Mouse (Mus musculus): Measurements from ENCODE around the gene Sorbs1. TPM values are rescaled to one million over a fixed set of nuclear protein-coding genes. Genes with fewer than 3 reads are reported as not detected.
A peak's percentile ranks its signal among the peaks of the same experiment; 100 is the strongest.

Gene Sorbs1
- polyA plus RNA-seq, 1 experiment from 2014 or later, result 45.0 TPM

DNA sequence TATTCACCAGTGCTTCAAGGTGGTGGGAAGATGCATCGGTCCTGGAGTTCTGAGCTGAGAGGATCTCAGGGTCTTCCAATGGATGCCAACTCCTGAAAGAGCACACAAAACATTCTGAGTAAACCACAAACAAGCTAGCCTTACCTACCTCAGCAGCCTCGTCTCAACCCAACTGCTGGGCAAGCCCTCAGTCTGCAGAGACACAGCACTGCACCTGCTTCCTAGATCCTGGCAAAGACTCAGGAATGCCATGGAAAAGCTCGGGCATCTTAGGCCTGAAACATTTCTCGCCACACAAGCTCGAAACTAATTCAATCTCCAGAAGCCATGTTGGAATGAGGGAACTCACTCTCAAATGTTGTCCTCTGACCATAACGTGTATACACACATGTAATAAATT is 62.3 kb downstream of the Sorbs1 start:
- H3K27me3 ChIP-seq (replicated peaks; ENCODE audit: control insufficient read depth, insufficient read depth, low read length), result no peaks in the 10 kb centered on the region
- H3K9ac ChIP-seq (ENCODE audit: low read depth, low read length), result no peak overlapping the region
- no peak for ATAC-seq (replicated peaks; ENCODE audit: low FRiP score)
- no peaks in the 10 kb centered on the region for H3K9me3 ChIP-seq (ENCODE audit: control insufficient read depth, low read length)
- no peak overlapping the region for H3K4me3 ChIP-seq (ENCODE audit: low read depth, low read length)
- H3K36me3 ChIP-seq (ENCODE audit: control insufficient read depth, insufficient read depth, low read length), result peaks cover 3% of the 10 kb centered on the region; the same call in 1 of the 2 replicates
- WGBS, result 86% methylated on average over 6 of the region's 6 CpGs
- no peak overlapping the region for H3K27ac ChIP-seq (ENCODE audit: low read depth, low read length)
- H3K4me2 ChIP-seq, result no peak overlapping the region
- no peaks in the 10 kb centered on the region for H3K4me1 ChIP-seq (replicated peaks; ENCODE audit: control insufficient read depth, insufficient read depth, low read length)
- no peak for DNase-seq (ENCODE audit: low spot score)

DNA sequence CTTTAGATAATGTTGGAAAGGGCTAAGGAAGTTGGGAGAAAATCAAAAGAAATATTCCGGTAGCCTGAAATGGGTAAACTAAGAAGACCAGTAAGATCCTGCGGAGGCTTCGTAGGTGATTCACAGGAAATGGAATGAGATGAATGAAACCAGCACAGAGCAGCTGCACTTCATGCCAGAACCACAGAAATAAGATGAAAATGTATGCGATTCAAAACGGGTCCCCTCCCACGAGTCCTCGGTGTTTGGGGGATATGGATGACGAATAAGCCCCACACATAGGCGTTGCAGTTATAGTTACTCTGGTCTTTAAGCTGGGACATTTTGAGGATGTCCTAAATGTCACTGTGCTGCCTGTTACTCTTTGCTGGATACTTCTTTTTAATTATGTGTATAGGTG is 67.1 kb downstream of the Sorbs1 start:
- Histone ChIP-seq H3K4me1 (replicated peaks; ENCODE audit: control insufficient read depth, insufficient read depth, low read length) (peaks cover 12% of the 10 kb centered on the region), H3K27ac (ENCODE audit: low read depth, low read length) (no peak overlapping the region), H3K9me3 (ENCODE audit: control insufficient read depth, low read length) (no peaks in the 10 kb centered on the region), H3K36me3 (ENCODE audit: control insufficient read depth, insufficient read depth, low read length) (no peaks in the 10 kb centered on the region; the same call in 1 of the 2 replicates), H3K9ac (ENCODE audit: low read depth, low read length) (no peak overlapping the region), H3K4me3 (ENCODE audit: low read depth, low read length) (no peak overlapping the region), H3K27me3 (replicated peaks; ENCODE audit: control insufficient read depth, insufficient read depth, low read length) (no peaks in the 10 kb centered on the region), H3K4me2 (no peak overlapping the region)
- DNase-seq (ENCODE audit: low spot score) (no peak), ATAC-seq (replicated peaks; ENCODE audit: low FRiP score) (no peak)
- WGBS, result 91% methylated on average over 9 of the region's 9 CpGs

DNA sequence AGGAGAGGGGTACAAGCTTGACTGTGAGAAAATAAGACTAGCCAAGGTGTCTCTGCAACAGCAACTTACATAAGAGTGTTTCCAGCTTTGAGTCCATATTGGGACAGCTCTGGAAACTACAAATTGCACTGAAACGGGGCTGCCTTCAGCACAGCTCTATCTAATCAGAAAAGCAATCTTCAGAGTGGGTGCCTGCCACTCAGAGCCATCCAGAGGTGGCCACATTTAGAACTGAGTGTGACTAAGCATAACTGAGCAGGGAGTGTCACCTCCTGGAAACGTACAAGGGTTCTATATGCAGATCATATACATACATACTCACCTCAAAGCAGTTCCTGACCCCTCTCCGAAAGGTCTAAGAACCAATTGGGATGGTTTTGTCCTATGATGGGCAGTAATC is 71.2 kb downstream of the Sorbs1 start:
- DNase-seq (ENCODE audit: low spot score), result no peak
- no peaks in the 10 kb centered on the region; the same call in 1 of the 2 replicates for H3K36me3 ChIP-seq (ENCODE audit: control insufficient read depth, insufficient read depth, low read length)
- peaks cover 19% of the 10 kb centered on the region for H3K4me1 ChIP-seq (replicated peaks; ENCODE audit: control insufficient read depth, insufficient read depth, low read length)
- H3K4me3 ChIP-seq (ENCODE audit: low read depth, low read length), result no peak overlapping the region
- H3K27ac ChIP-seq (ENCODE audit: low read depth, low read length), result no peak overlapping the region
- H3K4me2 ChIP-seq, result peak overlapping the region; percentile 23; the same call in 1 of the 2 replicates
- WGBS, result 51% methylated on average over 3 of the region's 3 CpGs
- H3K9me3 ChIP-seq (ENCODE audit: control insufficient read depth, low read length), result no peaks in the 10 kb centered on the region
- H3K27me3 ChIP-seq (replicated peaks; ENCODE audit: control insufficient read depth, insufficient read depth, low read length), result no peaks in the 10 kb centered on the region
- H3K9ac ChIP-seq (ENCODE audit: low read depth, low read length), result no peak overlapping the region
- ATAC-seq (replicated peaks; ENCODE audit: low FRiP score), result peak; percentile 86

DNA sequence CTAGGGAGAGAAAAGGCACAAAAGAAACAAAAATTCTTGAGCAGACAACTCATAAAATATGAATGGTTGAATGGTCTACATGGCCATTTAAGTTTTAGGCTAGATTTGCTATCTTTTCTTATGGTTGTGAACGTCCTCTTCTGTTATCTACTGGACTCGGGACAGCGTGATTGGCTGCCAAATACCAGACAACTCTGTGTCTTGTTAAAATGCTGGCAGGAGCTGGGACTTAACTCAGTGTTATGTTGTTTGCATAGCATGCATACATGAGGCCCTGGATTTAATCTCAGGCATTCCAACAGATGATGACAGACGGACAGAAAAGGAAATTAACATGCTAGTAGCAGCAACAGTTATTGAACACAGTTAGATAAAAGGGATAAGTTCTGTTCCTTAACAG is 72.6 kb downstream of the Sorbs1 start:
- no peaks in the 10 kb centered on the region; the same call in 1 of the 2 replicates for H3K36me3 ChIP-seq (ENCODE audit: control insufficient read depth, insufficient read depth, low read length)
- H3K4me1 ChIP-seq (replicated peaks; ENCODE audit: control insufficient read depth, insufficient read depth, low read length), result peaks cover 23% of the 10 kb centered on the region
- WGBS, result 60% methylated on average over 4 of the region's 4 CpGs
- no peak overlapping the region for H3K9ac ChIP-seq (ENCODE audit: low read depth, low read length)
- no peak overlapping the region for H3K4me3 ChIP-seq (ENCODE audit: low read depth, low read length)
- H3K27ac ChIP-seq (ENCODE audit: low read depth, low read length), result no peak overlapping the region
- no peak overlapping the region for H3K4me2 ChIP-seq
- no peaks in the 10 kb centered on the region for H3K9me3 ChIP-seq (ENCODE audit: control insufficient read depth, low read length)
- ATAC-seq (replicated peaks; ENCODE audit: low FRiP score), result no peak
- no peak for DNase-seq (ENCODE audit: low spot score)
- H3K27me3 ChIP-seq (replicated peaks; ENCODE audit: control insufficient read depth, insufficient read depth, low read length), result no peaks in the 10 kb centered on the region

DNA sequence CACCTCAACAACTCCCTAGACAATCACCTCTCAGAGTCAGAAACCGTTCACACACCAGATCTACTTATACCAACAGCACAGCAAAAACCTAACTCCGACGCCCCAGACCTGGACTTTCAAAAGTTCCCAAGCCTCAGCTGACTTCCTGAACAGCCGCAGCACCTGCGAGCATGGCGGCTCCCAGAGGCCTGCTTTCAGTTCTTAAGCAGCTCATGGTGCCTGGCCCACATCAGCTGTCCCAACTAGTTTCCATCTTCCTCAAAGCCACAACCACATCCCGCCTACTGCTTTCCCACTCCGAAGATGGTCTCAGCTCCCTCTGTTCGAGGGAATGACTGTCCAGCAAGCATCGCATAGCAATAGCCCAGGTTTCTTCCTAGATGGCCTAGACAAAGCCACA is 74.7 kb downstream of the Sorbs1 start:
- Histone ChIP-seq H3K36me3 (ENCODE audit: control insufficient read depth, insufficient read depth, low read length) (no peaks in the 10 kb centered on the region), H3K4me2 (no peak overlapping the region), H3K27ac (ENCODE audit: low read depth, low read length) (no peak overlapping the region), H3K4me1 (replicated peaks; ENCODE audit: control insufficient read depth, insufficient read depth, low read length) (peaks cover 23% of the 10 kb centered on the region), H3K4me3 (ENCODE audit: low read depth, low read length) (no peak overlapping the region), H3K27me3 (replicated peaks; ENCODE audit: control insufficient read depth, insufficient read depth, low read length) (no peaks in the 10 kb centered on the region), H3K9ac (ENCODE audit: low read depth, low read length) (no peak overlapping the region), H3K9me3 (ENCODE audit: control insufficient read depth, low read length) (no peaks in the 10 kb centered on the region)
- 92% methylated on average over 10 of the region's 10 CpGs for WGBS
- ATAC-seq (replicated peaks; ENCODE audit: low FRiP score), result no peak
- DNase-seq (ENCODE audit: low spot score), result no peak

DNA sequence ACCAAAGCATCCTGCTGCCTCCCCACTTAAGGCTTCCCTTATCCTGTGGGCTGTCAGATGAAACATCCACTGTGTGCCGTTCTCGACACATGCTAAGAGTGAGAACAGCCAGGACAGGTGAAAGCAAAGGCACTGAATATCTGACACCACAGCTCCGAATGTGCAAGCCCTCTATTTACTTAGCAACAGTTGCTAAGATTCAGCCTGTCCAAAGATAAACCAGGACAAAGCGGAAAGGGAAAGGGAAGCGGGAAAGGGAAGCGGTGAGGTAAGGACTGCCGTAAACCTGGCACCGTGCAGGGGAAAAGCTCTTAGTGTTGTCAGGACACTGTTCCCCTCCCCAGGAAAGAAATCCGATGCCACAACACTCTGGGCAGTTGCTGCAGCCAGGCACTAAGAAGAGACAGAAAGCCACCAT is 75.9 kb downstream of the Sorbs1 start:
- Histone ChIP-seq H3K4me1 (replicated peaks; ENCODE audit: control insufficient read depth, insufficient read depth, low read length) (peaks cover 17% of the 10 kb centered on the region), H3K4me3 (ENCODE audit: low read depth, low read length) (no peak overlapping the region), H3K4me2 (0 out of 2 replicates have a peak overlapping the region, but pooled peaks have one; percentile 21), H3K9me3 (ENCODE audit: control insufficient read depth, low read length) (no peaks in the 10 kb centered on the region), H3K9ac (ENCODE audit: low read depth, low read length) (no peak overlapping the region), H3K27ac (ENCODE audit: low read depth, low read length) (no peak overlapping the region), H3K27me3 (replicated peaks; ENCODE audit: control insufficient read depth, insufficient read depth, low read length) (no peaks in the 10 kb centered on the region), H3K36me3 (ENCODE audit: control insufficient read depth, insufficient read depth, low read length) (no peaks in the 10 kb centered on the region)
- DNase-seq (ENCODE audit: low spot score) (no peak), ATAC-seq (replicated peaks; ENCODE audit: low FRiP score) (no peak)
- WGBS, result 40% methylated on average over 9 of the region's 9 CpGs

DNA sequence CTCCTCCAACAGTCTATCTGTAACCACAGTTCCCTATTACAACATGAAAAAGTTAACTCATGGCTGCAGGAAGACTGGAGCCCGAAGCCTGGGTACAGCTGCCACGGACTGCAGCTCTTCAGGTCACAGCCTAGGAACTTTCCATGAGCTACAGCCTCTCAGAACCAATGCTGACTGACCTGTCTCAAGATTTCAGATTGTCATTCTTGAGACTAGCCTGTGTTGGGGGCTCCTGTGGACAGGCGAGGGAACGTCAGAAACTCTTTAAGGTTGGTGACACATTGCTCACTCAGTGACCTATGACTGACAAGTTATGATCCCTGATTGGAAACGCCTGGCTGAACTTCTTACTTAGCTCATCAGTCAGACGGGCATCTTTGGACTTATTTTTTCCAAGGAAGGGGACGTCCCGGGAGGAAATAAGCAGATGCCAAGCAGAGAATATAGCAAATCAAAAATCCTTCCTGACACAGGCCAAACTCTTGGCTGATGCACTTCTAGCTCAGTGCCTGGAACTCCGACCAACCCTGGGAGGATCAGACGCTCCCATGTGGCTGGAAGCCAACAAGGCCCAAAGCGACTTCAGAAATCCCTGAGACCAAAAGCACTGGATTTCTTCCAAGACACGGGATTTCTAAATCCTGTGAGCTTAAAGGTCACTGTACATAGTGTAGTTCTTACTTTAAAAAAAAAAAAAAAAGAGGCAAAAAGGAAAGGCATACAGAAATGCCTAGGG is 76.9 kb downstream of the Sorbs1 start:
- H3K36me3 ChIP-seq (ENCODE audit: control insufficient read depth, insufficient read depth, low read length), result no peaks in the 10 kb centered on the region
- no peak overlapping the region for H3K27ac ChIP-seq (ENCODE audit: low read depth, low read length)
- no peaks in the 10 kb centered on the region for H3K9me3 ChIP-seq (ENCODE audit: control insufficient read depth, low read length)
- DNase-seq (ENCODE audit: low spot score) (no peak), ATAC-seq (replicated peaks; ENCODE audit: low FRiP score) (no peak)
- 77% methylated on average over 12 of the region's 12 CpGs for WGBS
- no peak overlapping the region for H3K4me3 ChIP-seq (ENCODE audit: low read depth, low read length)
- peaks cover 11% of the 10 kb centered on the region for H3K4me1 ChIP-seq (replicated peaks; ENCODE audit: control insufficient read depth, insufficient read depth, low read length)
- H3K4me2 ChIP-seq, result no peak overlapping the region
- H3K9ac ChIP-seq (ENCODE audit: low read depth, low read length), result no peak overlapping the region
- H3K27me3 ChIP-seq (replicated peaks; ENCODE audit: control insufficient read depth, insufficient read depth, low read length), result no peaks in the 10 kb centered on the region

DNA sequence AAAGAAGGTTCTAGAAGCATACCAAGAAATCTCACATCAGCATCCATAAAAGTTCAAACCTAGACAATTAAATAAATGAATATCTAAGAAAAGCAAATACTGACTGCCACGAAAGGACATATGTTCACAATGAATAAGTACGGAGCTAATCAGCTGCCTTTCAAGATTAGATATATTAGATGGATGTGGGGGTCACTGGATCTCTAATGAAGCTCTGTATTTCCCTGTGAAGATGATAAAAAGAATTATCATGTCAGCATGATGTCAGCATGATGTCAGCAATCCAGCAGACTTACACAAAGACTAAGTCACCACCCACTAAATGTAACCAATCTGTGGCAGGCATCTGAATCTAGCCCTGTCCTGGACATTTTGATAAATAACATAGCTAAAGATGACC is 77.8 kb downstream of the Sorbs1 start:
- Histone ChIP-seq H3K9me3 (ENCODE audit: control insufficient read depth, low read length) (no peaks in the 10 kb centered on the region), H3K27ac (ENCODE audit: low read depth, low read length) (no peak overlapping the region), H3K36me3 (ENCODE audit: control insufficient read depth, insufficient read depth, low read length) (no peaks in the 10 kb centered on the region), H3K27me3 (replicated peaks; ENCODE audit: control insufficient read depth, insufficient read depth, low read length) (no peaks in the 10 kb centered on the region), H3K4me1 (replicated peaks; ENCODE audit: control insufficient read depth, insufficient read depth, low read length) (peaks cover 8% of the 10 kb centered on the region; the same call in 1 of the 2 replicates), H3K9ac (ENCODE audit: low read depth, low read length) (no peak overlapping the region), H3K4me2 (no peak overlapping the region), H3K4me3 (ENCODE audit: low read depth, low read length) (no peak overlapping the region)
- 82% methylated on average over 2 of the region's 2 CpGs for WGBS
- DNase-seq (ENCODE audit: low spot score), result no peak
- no peak for ATAC-seq (replicated peaks; ENCODE audit: low FRiP score)

DNA sequence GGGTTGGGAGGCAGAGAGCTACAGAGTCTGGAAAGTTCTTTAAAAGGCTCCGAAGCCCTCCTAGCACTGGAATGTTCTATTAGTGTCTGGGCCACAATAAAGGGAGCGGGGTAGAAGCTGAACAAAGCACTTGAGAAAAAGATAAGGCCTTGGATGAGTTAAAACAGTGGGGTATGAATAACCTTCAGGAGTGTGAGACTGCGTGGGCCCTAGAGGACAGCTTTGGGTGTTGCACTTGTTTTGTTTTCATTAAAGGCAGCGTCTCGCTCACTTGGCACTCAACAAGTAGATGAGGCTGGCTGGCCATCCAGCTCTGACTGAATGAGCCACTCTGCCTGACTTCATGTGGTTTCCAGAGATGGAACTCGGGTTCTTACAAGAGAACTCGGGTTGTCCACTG is 78.5 kb downstream of the Sorbs1 start:
- Histone ChIP-seq H3K36me3 (ENCODE audit: control insufficient read depth, insufficient read depth, low read length) (no peaks in the 10 kb centered on the region), H3K4me3 (ENCODE audit: low read depth, low read length) (no peak overlapping the region), H3K9me3 (ENCODE audit: control insufficient read depth, low read length) (no peaks in the 10 kb centered on the region), H3K4me2 (no peak overlapping the region), H3K4me1 (replicated peaks; ENCODE audit: control insufficient read depth, insufficient read depth, low read length) (peaks cover 8% of the 10 kb centered on the region; the same call in 1 of the 2 replicates), H3K9ac (ENCODE audit: low read depth, low read length) (no peak overlapping the region), H3K27ac (ENCODE audit: low read depth, low read length) (no peak overlapping the region), H3K27me3 (replicated peaks; ENCODE audit: control insufficient read depth, insufficient read depth, low read length) (no peaks in the 10 kb centered on the region)
- DNase-seq (ENCODE audit: low spot score) (no peak), ATAC-seq (replicated peaks; ENCODE audit: low FRiP score) (no peak)
- 83% methylated on average over 7 of the region's 7 CpGs for WGBS
